Mouse (Mus musculus) natural killer cell, adult 2 months (primary cell): Measurements from ENCODE around the gene Gspt1.
A peak's percentile ranks its signal among the peaks of the same experiment; 100 is the strongest.
"Not testable (repeated sequence)": the region's sequence is repeated elsewhere in the genome, so short reads cannot be mapped to it uniquely, and the experiment has no call there.

Experiments
- DNase-seq, 2 experiments: peaks; one replicate each; pipeline ENCODE4 v3.0.0; 2022; ENCODE audit warnings: low spot score in 2 of 2

Gspt1 gene

GRCm38 (mm10) chr16:11253898-11254722, at the start of gene Gspt1:
Gene Gspt1, minus strand, starts transcription at chr16:11254325.
- peak; percentile 98 for DNase-seq

- DNase-seq: no peak
Observed at GRCm38 (mm10) chr16:11303741-11304140, 49.6 kb upstream of the Gspt1 start.

DNA sequence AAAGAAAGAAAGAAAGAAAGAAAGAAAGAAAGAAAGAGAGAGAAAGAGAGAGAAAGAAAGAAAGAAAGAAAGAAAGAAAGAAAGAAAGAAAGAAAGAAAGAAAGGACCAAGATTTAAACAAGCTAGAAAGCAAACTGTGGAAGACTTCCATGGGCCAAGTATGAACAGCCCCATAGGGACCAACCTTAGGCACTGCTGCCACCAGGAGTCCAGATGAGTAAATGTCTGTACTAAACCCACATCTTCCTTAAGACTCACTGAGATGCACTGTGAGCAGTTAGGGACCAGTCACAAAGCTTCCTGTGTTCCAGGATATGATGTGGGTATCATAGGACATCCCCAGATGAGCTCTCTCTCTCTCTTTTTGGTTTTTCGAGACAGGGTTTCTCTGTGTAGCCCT, 43.6 kb upstream of the Gspt1 start:
- DNase-seq: not testable (repeated sequence)

DNA sequence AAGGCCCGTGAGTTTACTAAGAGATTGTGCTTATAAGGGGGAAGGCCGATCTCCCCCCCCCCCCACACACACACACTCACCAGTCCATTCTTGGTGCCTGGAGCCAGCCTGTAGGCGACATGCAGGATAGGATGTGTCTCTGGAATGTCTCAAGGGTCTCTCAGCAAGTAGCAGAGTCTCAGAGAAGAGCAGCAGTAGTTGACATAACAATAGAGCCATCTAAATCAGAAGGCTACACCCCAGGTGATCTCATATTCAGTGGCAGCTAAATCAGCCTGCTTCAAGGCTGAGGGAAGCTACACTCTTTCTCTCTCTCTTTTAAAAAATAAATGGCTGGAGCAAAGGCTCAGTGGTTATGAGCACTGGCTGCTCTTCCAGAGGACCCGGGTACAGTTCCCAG, 41.5 kb upstream of the Gspt1 start:
- not testable (repeated sequence) for DNase-seq

DNA sequence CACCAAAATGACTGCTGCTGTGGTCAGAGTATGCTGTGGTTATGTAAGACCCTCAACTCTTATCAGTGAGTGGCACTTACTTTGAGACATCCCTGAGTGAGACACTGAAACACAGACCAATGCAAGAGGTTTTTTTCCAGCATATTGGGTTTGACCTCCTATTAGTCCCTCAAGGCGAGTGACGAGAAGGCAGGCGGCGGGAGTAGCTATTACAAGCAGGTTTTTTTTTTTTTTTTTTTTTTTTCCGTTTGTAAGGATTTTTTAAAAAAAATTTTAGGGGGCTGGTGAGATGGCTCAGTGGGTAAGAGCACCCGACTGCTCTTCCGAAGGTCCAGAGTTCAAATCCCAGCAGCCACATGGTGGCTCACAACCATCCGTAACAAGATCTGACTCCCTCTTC, 34.7 kb upstream of the Gspt1 start:
- DNase-seq: not testable (repeated sequence)

DNA sequence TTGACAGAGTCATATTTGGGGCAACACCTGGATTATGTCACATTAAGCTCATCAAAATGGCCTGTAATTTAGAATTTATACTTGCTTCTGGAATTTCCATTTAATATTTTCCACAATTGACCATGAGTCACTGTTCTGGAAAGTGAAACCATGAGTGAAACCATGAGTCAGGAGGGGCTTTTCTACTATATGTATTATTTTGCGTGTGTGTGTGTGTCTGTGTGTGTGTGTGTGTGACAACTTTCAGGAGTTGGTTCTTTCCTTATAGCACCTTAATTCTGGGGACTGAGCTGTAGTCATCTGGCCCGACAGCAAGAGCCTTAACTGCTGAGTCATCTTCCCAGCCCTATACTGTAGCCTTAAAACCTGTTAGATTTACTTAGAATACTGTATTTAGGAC, 31.8 kb upstream of the Gspt1 start:
- DNase-seq: peak in 1 of 2 experiments; percentile 27

DNA sequence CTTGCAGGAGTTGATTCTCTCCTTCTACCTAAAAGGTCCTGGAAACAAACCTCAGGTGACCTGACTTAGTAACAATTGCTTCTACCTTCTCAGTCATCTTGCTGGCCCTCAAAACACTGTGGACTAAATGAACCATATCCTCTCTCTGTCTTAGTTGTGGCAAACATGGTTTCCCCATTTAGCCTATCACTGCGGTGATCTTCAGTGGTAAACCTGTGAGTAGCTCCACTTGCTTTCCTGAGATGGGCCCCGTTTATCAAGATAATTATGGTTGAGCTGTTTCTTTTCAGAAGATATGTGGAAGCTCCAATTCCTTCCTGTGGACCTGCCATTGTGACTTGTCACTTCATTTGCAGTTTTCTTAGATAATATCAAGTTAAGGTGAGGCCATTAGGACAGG, 30.8 kb upstream of the Gspt1 start:
- DNase-seq: peak in 1 of 2 experiments; percentile 6

- DNase-seq: no peak
Observed at GRCm38 (mm10) chr16:11282655-11283232, 28.6 kb upstream of the Gspt1 start.

DNA sequence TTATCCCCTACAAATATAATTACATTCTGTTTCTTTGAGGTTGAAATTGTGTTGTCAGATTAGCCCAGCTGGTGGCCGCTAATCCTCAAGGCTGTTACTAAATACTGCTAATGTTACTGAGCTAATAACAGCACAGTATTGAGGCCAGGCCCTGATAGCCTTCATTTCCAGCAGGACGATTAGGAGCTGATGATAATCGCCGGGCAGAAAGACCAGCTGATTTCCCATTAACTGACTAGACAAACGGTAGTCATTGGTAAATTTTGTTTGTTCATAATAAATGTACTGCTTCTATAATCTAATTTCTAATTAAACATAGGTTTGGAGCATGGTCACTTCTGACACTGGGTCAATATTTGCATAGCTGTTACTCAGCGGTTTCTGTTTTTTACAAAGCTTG, 24.7 kb upstream of the Gspt1 start:
- DNase-seq: no peak

DNA sequence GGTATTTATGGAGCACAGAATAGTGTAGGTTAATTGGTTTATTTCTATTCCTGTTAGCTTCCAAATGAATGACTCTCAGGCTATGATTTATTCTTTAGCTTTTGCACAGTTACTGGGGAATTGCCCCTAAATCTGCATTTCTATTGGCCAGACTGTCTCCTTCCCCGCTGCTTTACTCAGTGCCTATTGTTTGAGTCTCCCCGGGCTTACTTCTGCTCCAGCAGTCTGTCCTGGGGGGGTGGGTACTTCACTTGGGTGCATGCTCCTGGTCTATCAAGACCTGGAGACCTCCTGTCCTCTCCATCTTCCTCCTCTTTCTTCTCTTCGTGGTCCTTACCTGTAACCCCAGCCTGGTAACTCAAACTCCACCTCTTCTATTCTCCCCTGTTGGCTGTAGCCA, 22.8 kb upstream of the Gspt1 start:
- DNase-seq: no peak

DNA sequence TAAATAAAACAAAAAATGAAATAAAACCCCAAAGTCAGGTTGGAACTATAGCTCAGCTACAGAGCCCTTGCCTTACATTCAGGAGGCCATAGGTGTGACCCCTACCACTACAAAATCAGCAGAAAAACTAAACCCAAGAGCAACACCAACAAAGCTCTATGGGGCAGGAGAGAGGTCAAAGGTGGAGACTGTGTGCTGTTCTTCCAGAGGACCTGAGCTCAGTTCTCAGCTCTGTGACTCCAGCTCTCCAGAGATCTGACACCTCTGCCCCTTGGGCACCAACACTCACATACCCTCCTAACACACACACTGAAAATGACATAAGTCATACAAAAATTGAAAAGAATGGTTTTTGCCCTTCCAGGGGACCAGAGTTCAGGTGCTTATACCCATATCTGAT, 16.9 kb upstream of the Gspt1 start:
- DNase-seq: no peak

GRCm38 (mm10) chr16:11270642-11271041, 16.5 kb upstream of the Gspt1 start:
- DNase-seq: no peak

- no peak for DNase-seq
Observed at GRCm38 (mm10) chr16:11269808-11270207, 15.7 kb upstream of the Gspt1 start.

GRCm38 (mm10) chr16:11266556-11266955, 12.4 kb upstream of the Gspt1 start:
- no peak for DNase-seq

- DNase-seq: no peak
Observed at GRCm38 (mm10) chr16:11263266-11263665, 9.1 kb upstream of the Gspt1 start.

- no peak for DNase-seq
Observed at GRCm38 (mm10) chr16:11254723-11255164, 619 bp upstream of the Gspt1 start.

- DNase-seq: peak; percentile 38 to 46
Observed at GRCm38 (mm10) chr16:11253065-11253831, 877 bp downstream of the Gspt1 start.

DNA sequence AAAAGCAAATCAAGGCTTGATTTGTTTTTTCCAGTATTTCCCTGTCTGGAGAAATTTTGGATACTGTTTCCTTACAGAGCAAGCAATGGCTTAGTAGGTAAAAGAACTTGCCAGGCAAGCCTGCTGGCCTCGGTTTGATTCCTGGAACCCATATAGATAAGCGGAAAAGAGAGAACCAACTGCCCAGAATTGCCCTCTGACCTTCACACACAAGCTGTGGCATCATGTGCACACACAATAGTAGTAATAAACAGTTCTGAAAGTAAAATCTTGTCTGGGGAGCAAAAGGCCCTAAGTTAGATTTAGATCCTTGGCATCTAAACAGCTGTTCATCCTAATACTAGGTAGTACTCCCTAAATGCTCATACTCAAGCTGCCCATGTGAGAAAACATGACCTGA, 6.3 kb downstream of the Gspt1 start:
- no peak for DNase-seq

DNA sequence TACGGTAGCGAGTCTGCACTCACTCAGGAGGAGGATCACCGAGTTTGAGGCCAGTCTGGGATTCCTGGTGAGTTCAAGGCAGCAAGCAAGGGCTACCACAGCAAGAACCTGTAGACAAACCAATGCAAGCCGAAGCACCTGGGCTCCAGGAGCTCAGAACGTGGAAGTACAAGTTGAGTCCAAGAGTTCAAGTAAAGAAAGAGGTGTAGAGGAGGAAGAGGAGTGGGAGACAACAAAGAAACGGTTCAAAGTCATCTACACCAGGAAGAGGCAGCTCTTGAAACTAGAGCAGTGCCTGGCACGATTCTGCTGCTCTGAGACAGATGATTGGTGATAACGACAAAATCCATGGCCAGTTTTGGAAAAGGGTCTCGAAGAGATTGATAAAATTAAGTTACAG, 8.4 kb downstream of the Gspt1 start:
- DNase-seq: no peak

- no peak for DNase-seq
Observed at GRCm38 (mm10) chr16:11242401-11242800, 11.7 kb downstream of the Gspt1 start.

DNA sequence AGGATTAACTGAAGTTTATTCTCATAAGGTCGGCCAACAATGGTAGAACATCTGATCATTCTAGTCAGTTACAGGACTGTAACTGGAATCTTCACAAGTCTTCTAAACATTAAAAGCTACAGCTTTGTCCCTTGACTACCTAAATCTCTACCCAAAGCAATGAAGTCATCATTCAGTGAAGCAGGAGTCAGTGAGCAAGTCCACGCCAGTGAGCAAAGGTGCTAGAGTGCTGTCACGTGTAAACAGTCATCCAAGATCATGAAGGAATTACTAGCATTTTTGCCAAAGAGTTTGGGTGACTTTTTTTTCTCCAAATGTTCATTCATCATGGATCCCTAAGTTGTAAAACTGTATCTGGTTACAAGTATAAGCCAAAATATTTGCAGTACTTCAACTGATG, 36.3 kb downstream of the Gspt1 start:
- DNase-seq: no peak

DNA sequence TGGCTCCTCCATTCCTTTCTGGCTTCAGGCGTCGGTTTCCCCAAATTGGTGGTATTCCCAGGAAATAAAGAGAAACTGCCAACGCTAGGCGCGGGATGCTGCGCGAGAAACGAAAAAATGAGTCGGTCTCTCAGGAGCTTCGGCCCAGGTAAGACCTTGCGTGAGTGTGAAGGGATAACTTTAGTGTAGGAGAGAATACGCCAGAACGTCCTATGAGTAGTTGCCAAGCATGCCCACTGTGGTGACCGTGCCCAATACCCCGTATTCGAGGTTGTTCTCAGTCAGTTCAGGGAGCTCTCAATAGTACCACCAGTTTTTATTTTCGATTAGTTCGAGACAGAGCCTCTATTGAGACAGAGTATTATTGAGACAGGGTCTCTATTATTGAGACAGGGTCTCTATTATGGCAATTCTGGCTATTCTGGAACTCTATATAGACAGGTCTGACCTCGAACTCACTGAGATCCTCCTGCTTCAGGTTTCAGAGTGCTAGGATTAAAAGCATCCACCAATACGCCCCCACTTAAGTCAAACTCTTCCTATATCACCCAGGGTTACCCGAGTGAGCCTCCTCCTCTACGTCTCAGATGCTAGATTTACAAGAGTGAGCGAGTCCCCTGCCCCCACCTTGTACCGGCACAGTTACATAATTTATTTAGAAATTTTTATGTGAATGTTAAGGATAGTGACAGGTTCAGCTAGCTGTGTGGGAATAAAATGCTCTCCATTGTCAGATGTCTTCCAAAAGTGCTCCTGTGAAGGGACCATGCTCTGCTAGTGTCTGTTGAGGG, 50.3 kb downstream of the Gspt1 start:
- no peak for DNase-seq
